Mouse (Mus musculus) midbrain, postnatal 0 days (tissue): ENCODE results near the gene Vsig2. TPM values are rescaled to one million over a fixed set of nuclear protein-coding genes. Genes with fewer than 3 reads are reported as not detected.

Experiments used
- ATAC-seq: fragments of 200-750 bp; cut with Nextera tagmentation; 2 replicates; pipeline ENCODE4 v1.8.0; 2017; ENCODE audit warnings: moderate number of reproducible peaks, mild to moderate bottlenecking, moderate TSS enrichment, moderate library complexity; ENCODE audit not compliant: low FRiP score
- DNase-seq: peaks from one replicate; pipeline ENCODE4 v3.0.0-alpha.2; 2015; ENCODE audit warnings: low spot score
- H3K27ac ChIP-seq: fragments of 300-500 bp; sonication (generic); 2 replicates; pipeline ENCODE4 v1.5.1; 2014; ENCODE audit warnings: low read depth, mild to moderate bottlenecking, low read length, mixed read lengths
- H3K27me3 ChIP-seq: fragments of 300-500 bp; sonication (generic); 2 replicates; pipeline ENCODE4 v1.6.1; 2014; ENCODE audit warnings: low read length, control low read depth, mixed read lengths; ENCODE audit not compliant: insufficient read depth
- H3K36me3 ChIP-seq: fragments of 300-500 bp; sonication (generic); 2 replicates; pipeline ENCODE4 v1.6.1; 2014; ENCODE audit warnings: low read length, control low read depth, mixed read lengths; ENCODE audit not compliant: insufficient read depth
- H3K4me1 ChIP-seq: fragments of 300-500 bp; sonication (generic); 2 replicates; pipeline ENCODE4 v1.6.1; 2014; ENCODE audit warnings: mild to moderate bottlenecking, control low read depth, antibody characterized with exemption, low read length, mixed read lengths; ENCODE audit not compliant: insufficient read depth
- H3K4me2 ChIP-seq: fragments of 300-500 bp; sonication (generic); 2 replicates; pipeline ENCODE4 v1.6.1; 2014; ENCODE audit warnings: low read depth, mild to moderate bottlenecking, low read length, mixed read lengths; ENCODE audit not compliant: poor library complexity, severe bottlenecking
- H3K4me3 ChIP-seq: fragments of 300-500 bp; sonication (generic); 2 replicates; pipeline ENCODE4 v1.5.1; 2014; ENCODE audit warnings: low read depth, mild to moderate bottlenecking, low read length, moderate library complexity
- H3K9ac ChIP-seq: fragments of 300-500 bp; sonication (generic); replicated peaks from 2 replicates; pipeline ENCODE4 v1.6.1; 2014; ENCODE audit warnings: mild to moderate bottlenecking, low read length, moderate library complexity, mixed read lengths; ENCODE audit not compliant: poor library complexity, severe bottlenecking
- H3K9me3 ChIP-seq: fragments of 300-500 bp; sonication (generic); 2 replicates; pipeline ENCODE4 v1.6.1; 2016; ENCODE audit warnings: low read length, control low read depth
- CTCF ChIP-seq: IDR thresholded peaks from 2 replicates; pipeline ENCODE4 v1.5.1; 2016; ENCODE audit warnings: antibody characterized with exemption, mild to moderate bottlenecking
- WGBS: fragments of 180-500 bp; shearing (Covaris S2); extraction: QIAGEN DNeasy Blood & Tissue Kit; methylation state at CpG from one replicate; pipeline ENCODE4 v1.1.7; 2014; 5-methylcytosine and 5-hydroxymethylcytosine counted together
- polyA plus RNA-seq: library from polyadenylated mRNA; unstranded; fragments of >200 nt; fragmentation: Nextera tagmentation; extraction: Ambion mirVana; gene quantifications from 2 replicates; pipeline ENCODE4 v1.2.1, GENCODE M21; 2015
- total RNA-seq: library from RNA; depleted of rRNA; stranded (reverse); fragments of >200 nt; gene quantifications from 2 replicates; pipeline ENCODE4 v1.2.3, GENCODE M21; 2014

Gene Vsig2
- total and polyA plus RNA-seq, 2 experiments from 2014 or later = 1.7 to 6.1 TPM

DNA sequence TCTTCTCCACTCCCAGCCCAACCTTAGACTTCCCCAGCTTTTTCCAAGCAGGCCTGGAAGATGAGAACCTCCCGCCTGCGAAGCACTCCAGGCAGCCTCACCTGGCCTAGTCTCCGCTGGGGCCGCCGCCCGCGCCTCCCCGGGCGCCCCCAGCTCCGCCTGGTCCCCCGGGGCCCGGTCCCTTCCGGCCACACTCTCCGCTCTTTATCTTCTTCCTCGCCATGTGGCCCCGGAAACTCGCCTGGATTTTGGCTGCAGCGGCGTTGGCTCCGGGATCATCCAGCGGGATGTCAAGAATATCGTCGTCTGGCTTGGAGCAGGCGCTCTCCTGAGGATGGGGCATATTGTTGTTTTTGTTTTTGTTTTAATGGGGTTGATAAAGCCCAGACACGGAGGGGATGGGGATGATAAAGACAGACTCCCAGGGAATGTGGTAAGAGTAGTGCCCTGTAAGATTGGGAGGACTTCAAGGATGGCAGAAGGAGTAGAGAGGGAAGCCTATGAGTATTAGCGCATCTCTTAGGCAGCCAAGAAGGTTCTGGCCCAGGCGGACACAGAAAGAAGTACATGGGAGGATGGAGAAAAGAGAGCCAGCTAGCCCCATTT lies 6.9 kb downstream of the Vsig2 start:
- Histone ChIP-seq H3K27me3 (peaks cover 22% of the 10 kb centered on the region; the same call in 1 of the 2 replicates), H3K4me1 (no peaks in the 10 kb centered on the region; the same call in 1 of the 2 replicates), H3K36me3 (no peaks in the 10 kb centered on the region), H3K4me3 (no peak overlapping the region), H3K9me3 (no peaks in the 10 kb centered on the region), H3K27ac (no peak overlapping the region), H3K9ac (no peak overlapping the region), H3K4me2 (no peak overlapping the region)
- DNase-seq = no peak
- ATAC-seq = no peak
- TF ChIP-seq CTCF = no peak
- 19% methylated on average over 27 of the region's 27 CpGs for WGBS

DNA sequence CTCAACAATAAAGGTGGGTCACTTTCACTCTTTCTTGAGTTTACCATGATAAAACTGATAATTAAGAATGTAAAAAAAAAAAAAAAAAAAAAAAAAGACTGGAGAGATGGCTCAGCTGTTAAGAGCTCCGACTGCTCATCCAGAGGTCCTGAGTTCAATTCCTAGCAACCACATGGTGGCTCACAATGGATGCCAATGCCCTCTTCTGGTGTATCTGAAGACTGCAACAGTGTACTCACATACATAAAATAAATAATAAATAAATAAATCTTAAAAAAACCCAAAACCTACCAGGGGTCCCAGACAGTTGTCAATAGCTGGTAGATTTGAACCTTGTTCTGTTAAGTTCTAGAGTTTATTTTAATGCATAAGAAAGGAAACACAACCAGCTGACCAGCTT lies 7.8 kb downstream of the Vsig2 start:
- H3K4me2 ChIP-seq = no peak overlapping the region
- no peaks in the 10 kb centered on the region for H3K36me3 ChIP-seq
- peaks cover 23% of the 10 kb centered on the region; the same call in 1 of the 2 replicates for H3K27me3 ChIP-seq
- H3K27ac ChIP-seq = no peak overlapping the region
- no peak for ATAC-seq
- H3K4me1 ChIP-seq = no peaks in the 10 kb centered on the region; the same call in 1 of the 2 replicates
- peak; percentile 33 for TF ChIP-seq CTCF
- DNase-seq = no peak
- H3K9me3 ChIP-seq = no peaks in the 10 kb centered on the region
- no peak overlapping the region for H3K4me3 ChIP-seq
- H3K9ac ChIP-seq = no peak overlapping the region
- 87% methylated on average over 1 of the region's 1 CpGs for WGBS

DNA sequence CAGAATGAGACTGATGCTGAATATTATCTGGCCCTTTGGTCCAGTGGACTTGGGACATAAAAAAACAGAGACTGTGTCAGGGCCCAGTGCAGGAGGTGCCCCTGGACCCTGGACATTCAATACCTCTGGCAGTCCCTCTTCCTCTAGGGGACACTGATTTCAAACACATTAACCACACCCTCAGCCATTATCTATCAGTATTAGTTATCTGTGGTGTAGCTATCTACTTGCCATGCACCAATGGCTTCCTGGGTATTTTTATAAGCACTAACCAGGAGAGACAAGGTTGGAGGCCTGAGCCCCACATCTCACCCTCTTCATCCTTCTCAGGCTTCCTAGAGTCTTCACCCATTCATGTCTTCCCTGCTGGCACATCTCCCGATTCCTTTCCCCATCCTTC lies 11.4 kb downstream of the Vsig2 start:
- ATAC-seq = no peak
- Histone ChIP-seq H3K4me2 (no peak overlapping the region), H3K36me3 (no peaks in the 10 kb centered on the region), H3K9me3 (no peaks in the 10 kb centered on the region), H3K4me1 (peaks cover 8% of the 10 kb centered on the region), H3K27me3 (peaks cover 20% of the 10 kb centered on the region), H3K9ac (no peak overlapping the region), H3K4me3 (no peak overlapping the region), H3K27ac (no peak overlapping the region)
- WGBS = 76% methylated on average over 1 of the region's 1 CpGs
- TF ChIP-seq CTCF = no peak
- DNase-seq = no peak

DNA sequence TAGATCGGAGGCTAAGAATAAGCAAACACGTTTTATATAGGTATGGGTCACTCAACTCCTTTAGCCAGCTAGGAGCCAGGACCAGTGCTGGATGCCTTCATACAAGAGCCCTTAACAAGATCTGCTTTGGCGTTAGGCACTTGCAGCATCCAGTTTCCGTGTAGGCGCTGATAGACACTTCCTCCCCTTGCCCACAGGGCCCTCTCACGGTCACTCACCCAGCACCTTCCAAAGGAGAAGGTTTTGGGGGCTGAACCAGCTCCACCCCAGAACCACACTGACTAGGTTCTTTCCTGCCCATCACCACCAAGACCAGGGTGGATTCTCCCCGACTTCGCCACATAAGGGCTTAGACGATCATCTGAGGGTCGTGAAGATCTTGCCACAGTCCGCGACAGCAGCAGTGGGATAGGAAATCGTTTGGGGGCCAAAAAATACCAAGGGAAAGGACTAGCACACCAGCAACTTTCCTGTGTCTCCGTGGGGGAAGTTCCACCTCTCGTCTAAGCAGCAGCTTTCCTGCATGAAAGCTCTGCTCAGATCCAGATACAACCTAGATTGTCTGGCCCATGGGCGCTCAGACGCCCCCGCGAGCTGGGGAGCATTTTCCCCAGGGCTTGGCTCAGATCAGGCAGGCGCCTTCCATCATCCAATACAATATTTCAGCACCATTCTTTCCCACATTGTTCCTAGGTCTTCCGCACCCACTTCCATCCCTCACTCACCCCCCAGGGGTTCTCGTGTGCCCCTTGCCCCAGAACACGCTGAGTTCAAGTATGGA lies 12.9 kb downstream of the Vsig2 start:
- peaks cover 8% of the 10 kb centered on the region for H3K4me1 ChIP-seq
- H3K27me3 ChIP-seq = peaks cover 10% of the 10 kb centered on the region
- peak overlapping the region; percentile 96 for H3K4me2 ChIP-seq
- H3K36me3 ChIP-seq = no peaks in the 10 kb centered on the region
- WGBS = 3% methylated on average over 23 of the region's 23 CpGs
- no peak overlapping the region for H3K27ac ChIP-seq
- peak overlapping the region; percentile 56 for H3K9ac ChIP-seq
- peak overlapping the region; percentile 51 for H3K4me3 ChIP-seq
- no peak for TF ChIP-seq CTCF
- ATAC-seq (no peak), DNase-seq (no peak)
- no peaks in the 10 kb centered on the region for H3K9me3 ChIP-seq

- DNase-seq (peak; percentile 76), ATAC-seq (peak; percentile 78)
- no peak for TF ChIP-seq CTCF
- Histone ChIP-seq H3K36me3 (no peaks in the 10 kb centered on the region), H3K4me2 (peak within 1 kb of the TSS; percentile 96), H3K9me3 (no peaks in the 10 kb centered on the region), H3K4me3 (peak within 1 kb of the TSS; percentile 51), H3K4me1 (peaks cover 8% of the 10 kb centered on the region), H3K9ac (peak within 1 kb of the TSS; percentile 56), H3K27me3 (peaks cover 10% of the 10 kb centered on the region), H3K27ac (no peak within 1 kb of the TSS; the same call in 1 of the 2 replicates)
- 5% methylated on average over 31 of the region's 31 CpGs for WGBS
These were observed 13.7 kb downstream of the Vsig2 start, which contains the start of gene Nrgn for GRCm38 (mm10) chr9:37552536-37553293. Nrgn (minus strand) TSS chr9:37552904.
